Mouse (Mus musculus) small intestine, adult 2 months (tissue): Measurements from ENCODE around the gene Fblim1. TPM values are rescaled to one million over a fixed set of nuclear protein-coding genes. Genes with fewer than 3 reads are reported as not detected.
A peak's percentile ranks its signal among the peaks of the same experiment; 100 is the strongest.

Experiments
- H3K27ac ChIP-seq: fragments of 200-500 bp; 2 replicates; pipeline ENCODE4 v1.5.1; 2012; ENCODE audit warnings: low read depth, low read length, control low read depth, inconsistent platforms; ENCODE audit not compliant: insufficient read depth
- H3K27me3 ChIP-seq: fragments of 200-500 bp; 2 replicates; pipeline ENCODE4 v1.6.1; 2012; ENCODE audit warnings: mild to moderate bottlenecking, moderate library complexity, low read length, inconsistent platforms; ENCODE audit not compliant: control insufficient read depth, insufficient read depth
- H3K36me3 ChIP-seq: fragments of 200-500 bp; 2 replicates; pipeline ENCODE4 v1.6.1; 2012; ENCODE audit warnings: mild to moderate bottlenecking, low read length, control low read depth, inconsistent platforms; ENCODE audit not compliant: control insufficient read depth, insufficient read depth
- H3K4me1 ChIP-seq: fragments of 200-500 bp; 2 replicates; pipeline ENCODE4 v1.6.1; 2012; ENCODE audit warnings: low read length, inconsistent platforms, mixed read lengths; ENCODE audit not compliant: control insufficient read depth, insufficient read depth, insufficient read length
- H3K4me3 ChIP-seq: fragments of 200-500 bp; 2 replicates; pipeline ENCODE4 v1.5.1; 2012; ENCODE audit warnings: low read depth, mild to moderate bottlenecking, control low read depth, inconsistent platforms, low read length, moderate library complexity
- CTCF ChIP-seq: fragments of 200-500 bp; IDR thresholded peaks from 2 replicates; pipeline ENCODE4 v1.5.1; 2012; ENCODE audit warnings: low read depth, mild to moderate bottlenecking, control low read depth, inconsistent platforms, low read length, moderate library complexity, mixed read lengths; ENCODE audit not compliant: insufficient replicate concordance, insufficient read length; ENCODE audit errors: extremely low read depth
- POLR2A ChIP-seq: fragments of 200-500 bp; IDR thresholded peaks from 2 replicates; pipeline ENCODE4 v1.6.1; 2012; ENCODE audit warnings: low read depth, mild to moderate bottlenecking, control low read depth, inconsistent platforms, low read length, moderate library complexity
- WGBS: fragments of 180-500 bp; shearing (Covaris S2); methylation state at CpG from one replicate; pipeline ENCODE4 v1.1.7; 2018; 5-methylcytosine and 5-hydroxymethylcytosine counted together
- polyA plus RNA-seq: library from polyadenylated mRNA; depleted of rRNA; stranded (reverse); fragments of >200 nt; gene quantifications from 2 replicates; pipeline ENCODE4 v1.2.3, GENCODE M21; 2012

The Fblim1 gene
- polyA plus RNA-seq, 1 experiment, result 108 TPM

DNA sequence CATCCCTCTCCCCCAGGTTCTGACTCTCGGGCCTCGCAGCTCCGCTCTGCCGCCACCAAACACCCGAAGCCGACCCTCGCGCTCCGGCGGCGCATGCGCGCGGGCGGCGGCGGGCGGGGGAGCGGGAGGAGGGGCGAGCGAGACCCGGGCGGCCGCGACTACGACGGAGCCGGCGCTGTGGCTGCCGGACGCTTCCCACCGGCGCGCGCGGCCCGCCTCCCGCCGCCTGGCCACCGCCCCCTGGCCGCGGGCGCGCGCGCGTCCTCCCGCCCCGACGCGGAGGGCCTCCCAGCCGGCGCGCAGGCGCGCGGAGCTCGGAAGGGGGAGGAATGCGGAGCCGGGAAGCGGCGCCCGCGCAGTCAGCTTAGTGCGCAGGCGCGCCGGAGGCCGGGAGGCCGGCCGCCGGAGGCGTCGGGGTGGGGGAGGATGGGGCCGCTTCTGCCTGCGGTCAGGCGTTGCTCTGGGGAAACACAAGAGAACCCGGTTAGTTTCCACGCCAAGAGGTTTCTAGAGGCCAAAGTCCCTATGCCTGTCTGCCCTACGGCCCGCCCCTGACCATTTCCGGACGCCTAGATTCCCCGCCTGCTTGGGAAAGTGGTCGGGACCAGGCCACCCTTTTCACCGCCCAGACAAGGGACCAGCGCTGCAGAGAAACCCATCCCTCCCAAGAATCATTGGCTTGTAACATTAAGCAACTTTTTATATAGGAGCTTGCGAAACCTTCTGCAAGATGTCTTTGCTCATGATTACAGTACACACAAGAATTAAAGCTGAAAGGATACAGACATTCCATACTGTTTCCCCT, 67.3 kb downstream of the Fblim1 start, which contains the start of gene Spen:
Gene Spen (minus strand): TSS at position 190 of the 805 bp plus-strand sequence.
- peak within 1 kb of the TSS; percentile 90 for H3K4me3 ChIP-seq
- no peak for TF ChIP-seq CTCF
- peak; percentile 83 for TF ChIP-seq POLR2A
- H3K27me3 ChIP-seq, result no peaks in the 10 kb centered on the region
- no peaks in the 10 kb centered on the region for H3K36me3 ChIP-seq
- WGBS, result under 1% methylated on average over 88 of the region's 88 CpGs
- peaks cover 4% of the 10 kb centered on the region; the same call in 1 of the 2 replicates for H3K4me1 ChIP-seq
- H3K27ac ChIP-seq, result peak within 1 kb of the TSS; percentile 95

DNA sequence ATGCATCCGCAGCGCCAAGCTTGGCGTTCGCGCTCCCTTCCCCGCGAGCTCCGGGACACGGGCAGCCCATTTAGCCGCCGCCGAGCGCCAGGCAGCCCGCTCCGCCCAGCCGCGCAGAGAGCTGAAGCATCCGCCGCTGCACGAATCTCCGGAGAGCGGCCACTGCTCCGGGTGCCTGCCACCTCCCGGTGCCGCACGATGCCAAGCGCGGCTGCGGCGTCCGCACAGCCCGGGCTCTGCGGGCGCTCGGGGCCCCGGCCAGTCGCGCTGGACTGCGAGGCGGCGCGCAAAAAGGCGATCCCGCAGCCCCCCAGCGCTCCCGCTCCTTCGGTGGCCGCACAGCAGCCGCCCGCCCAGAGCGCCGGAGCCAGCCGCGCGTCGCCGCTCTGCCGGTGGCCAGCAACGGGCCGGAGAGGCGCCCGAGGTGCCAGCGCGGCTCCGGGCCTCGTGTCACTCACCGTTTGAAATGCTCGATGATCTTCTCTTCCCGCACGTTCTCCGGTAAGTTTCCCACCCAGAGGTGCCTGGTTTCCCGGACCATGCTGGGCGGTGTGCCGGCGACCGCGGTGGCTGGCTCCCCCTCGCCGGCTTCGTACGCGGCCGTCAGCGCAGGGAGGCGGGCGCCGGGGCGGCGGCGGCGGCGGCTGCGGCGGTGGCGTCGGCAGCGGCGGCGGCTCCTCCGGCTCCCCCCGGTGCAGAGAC, 68.0 kb downstream of the Fblim1 start:
- TF ChIP-seq POLR2A, result no peak
- TF ChIP-seq CTCF, result no peak
- peak overlapping the region; percentile 90 for H3K4me3 ChIP-seq
- H3K27ac ChIP-seq, result peak overlapping the region; percentile 73
- no peaks in the 10 kb centered on the region for H3K36me3 ChIP-seq
- no peaks in the 10 kb centered on the region for H3K27me3 ChIP-seq
- peaks cover 4% of the 10 kb centered on the region; the same call in 1 of the 2 replicates for H3K4me1 ChIP-seq
- under 1% methylated on average over 101 of the region's 101 CpGs for WGBS

DNA sequence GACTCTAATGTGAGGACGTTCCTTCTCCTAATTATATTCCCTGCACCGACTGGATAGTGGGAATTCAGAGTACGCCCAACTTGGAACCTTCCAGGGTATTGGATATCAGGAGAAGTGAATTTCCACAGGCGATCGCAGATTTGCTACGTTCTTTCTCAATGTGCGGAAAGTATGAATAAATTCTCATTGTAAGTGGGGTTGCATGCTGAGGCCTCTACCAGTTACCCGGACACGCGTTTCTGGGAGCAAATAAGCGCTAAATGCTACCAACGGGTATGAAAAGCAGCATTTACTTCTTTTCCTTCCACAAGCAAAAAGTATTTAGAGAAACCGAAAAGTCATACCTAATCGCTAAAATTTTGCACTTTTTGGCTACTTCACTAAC, 68.7 kb downstream of the Fblim1 start:
- peak overlapping the region; percentile 90 for H3K4me3 ChIP-seq
- no peak for TF ChIP-seq POLR2A
- TF ChIP-seq CTCF, result no peak
- no peaks in the 10 kb centered on the region for H3K36me3 ChIP-seq
- H3K27ac ChIP-seq, result peak overlapping the region; percentile 21
- peaks cover 4% of the 10 kb centered on the region; the same call in 1 of the 2 replicates for H3K4me1 ChIP-seq
- H3K27me3 ChIP-seq, result no peaks in the 10 kb centered on the region
- under 1% methylated on average over 14 of the region's 14 CpGs for WGBS

DNA sequence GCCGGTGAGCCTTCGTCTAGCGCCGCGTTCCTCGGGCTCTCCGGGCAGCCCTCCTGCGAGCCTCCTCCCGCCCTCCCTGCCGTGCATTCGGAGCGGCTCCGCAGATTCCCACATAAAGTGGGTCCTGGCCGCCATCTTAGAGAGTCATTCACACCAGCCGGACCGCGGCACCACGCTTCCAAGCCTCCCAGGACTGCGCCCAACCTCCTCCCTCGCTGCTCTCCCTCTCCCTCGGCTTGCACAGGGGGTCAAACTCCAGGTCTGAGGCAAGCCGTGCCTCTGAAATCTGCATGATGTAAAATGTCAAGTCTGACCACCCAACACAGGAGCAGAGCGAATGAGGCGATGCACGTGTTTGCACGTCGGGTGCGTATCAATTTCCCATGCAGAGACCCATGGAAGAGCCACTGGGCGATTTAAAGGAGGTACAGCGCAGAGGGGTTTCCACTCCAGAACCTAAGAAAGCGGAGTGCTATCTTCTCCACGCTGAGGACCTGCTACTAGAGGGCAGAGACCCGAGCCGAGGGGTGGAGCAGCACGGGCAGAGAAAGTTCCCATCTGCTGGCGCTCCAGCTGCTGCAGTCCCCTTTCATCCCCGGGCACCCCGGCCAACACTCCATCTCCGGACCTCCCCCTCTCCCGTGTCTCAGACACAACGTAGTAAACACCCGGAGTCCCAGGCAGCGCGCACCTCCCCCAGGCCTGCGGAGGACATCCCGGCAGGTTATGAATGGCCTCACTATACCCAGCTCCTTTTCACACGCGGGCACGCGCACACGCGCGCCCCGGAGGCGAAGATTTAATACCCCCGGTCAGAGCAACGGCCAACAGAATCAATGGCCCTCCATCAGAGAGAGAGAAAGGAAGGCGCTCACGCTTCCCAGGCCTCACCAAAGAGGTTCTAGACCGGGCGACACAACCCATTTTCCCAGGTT, 69.3 kb downstream of the Fblim1 start:
- Histone ChIP-seq H3K4me3 (peak overlapping the region; percentile 90), H3K27me3 (no peaks in the 10 kb centered on the region), H3K27ac (peak overlapping the region; percentile 21), H3K36me3 (no peaks in the 10 kb centered on the region), H3K4me1 (peaks cover 4% of the 10 kb centered on the region; the same call in 1 of the 2 replicates)
- no peak for TF ChIP-seq CTCF
- no peak for TF ChIP-seq POLR2A
- WGBS, result under 1% methylated on average over 61 of the region's 61 CpGs

- peak; percentile 34; the same call in 1 of the 2 replicates for TF ChIP-seq CTCF
- no peak for TF ChIP-seq POLR2A
- WGBS, result 28% methylated on average over 11 of the region's 11 CpGs
- Histone ChIP-seq H3K27me3 (no peaks in the 10 kb centered on the region), H3K4me1 (peaks cover 4% of the 10 kb centered on the region; the same call in 1 of the 2 replicates), H3K36me3 (no peaks in the 10 kb centered on the region), H3K4me3 (no peak overlapping the region), H3K27ac (no peak overlapping the region)
These were observed 70.8 kb downstream of the Fblim1 start for GRCm38 (mm10) chr4:141534947-141535680.

DNA sequence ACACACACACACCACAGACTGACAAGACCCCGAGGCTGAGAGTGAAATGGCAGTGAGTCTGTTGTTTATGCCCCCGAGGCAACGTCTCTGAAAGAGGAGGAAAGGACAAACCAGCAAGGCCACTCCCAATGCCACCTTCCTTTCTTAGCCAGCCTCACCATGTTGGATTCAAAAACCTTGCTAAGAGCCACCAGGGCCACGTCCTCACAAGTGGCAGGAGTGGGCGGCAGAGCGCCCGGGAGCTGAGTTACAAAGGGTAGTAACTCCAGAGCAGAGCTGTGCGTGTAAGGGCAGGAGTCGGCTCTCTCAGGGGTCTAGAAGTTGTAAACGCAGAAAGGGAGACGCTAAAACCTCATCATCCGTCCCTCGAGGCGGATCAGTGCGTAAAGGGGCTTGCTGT, 74.9 kb downstream of the Fblim1 start:
- H3K4me1 ChIP-seq, result peaks cover 10% of the 10 kb centered on the region
- 0 out of 2 replicates have a peak, but pooled peaks cover 1% of the 10 kb centered on the region for H3K36me3 ChIP-seq
- H3K27ac ChIP-seq, result no peak overlapping the region
- WGBS, result 83% methylated on average over 15 of the region's 15 CpGs
- H3K4me3 ChIP-seq, result no peak overlapping the region
- TF ChIP-seq CTCF (no peak), POLR2A (no peak)
- no peaks in the 10 kb centered on the region for H3K27me3 ChIP-seq
